Mouse (Mus musculus) heart, postnatal 0 days (tissue): ENCODE results near the gene Slc12a4.

Experiments
- CTCF ChIP-seq: IDR thresholded peaks from 2 replicates; pipeline ENCODE4 v1.5.1; 2016; ENCODE audit warnings: antibody characterized with exemption, control low read depth, low read depth
- EP300 ChIP-seq: IDR thresholded peaks from 2 replicates; pipeline ENCODE4 v1.6.1; 2016; ENCODE audit warnings: antibody characterized with exemption, low read depth

DNA sequence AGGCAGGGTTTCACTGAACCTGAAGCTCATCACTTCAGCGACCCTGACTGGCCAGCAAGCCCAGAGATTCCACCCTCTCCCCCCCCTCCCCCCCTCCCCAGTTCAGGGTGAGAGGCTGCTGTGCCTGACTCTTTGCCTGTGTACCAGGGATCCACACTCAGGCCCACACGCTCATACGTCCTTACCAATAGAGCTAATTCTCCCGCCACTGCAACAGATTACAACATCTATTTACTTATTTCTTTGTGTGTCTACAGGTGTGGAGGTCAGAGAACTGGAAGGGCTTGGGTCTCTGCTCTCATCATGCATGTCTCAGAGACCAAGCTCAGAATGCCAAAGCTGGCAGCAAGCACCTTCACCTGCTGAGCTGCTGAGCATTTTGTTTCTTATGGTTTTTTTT, 27.3 kb upstream of the Slc12a4 start:
- TF ChIP-seq CTCF (no peak), EP300 (no peak)
